Mouse (Mus musculus): ENCODE measurements around the gene Gm813.
A peak's percentile ranks its signal among the peaks of the same experiment; 100 is the strongest.
"Not testable (repeated sequence)": the region's sequence is repeated elsewhere in the genome, so short reads cannot be mapped to it uniquely, and the experiment has no call there.

Gm813 gene

DNA sequence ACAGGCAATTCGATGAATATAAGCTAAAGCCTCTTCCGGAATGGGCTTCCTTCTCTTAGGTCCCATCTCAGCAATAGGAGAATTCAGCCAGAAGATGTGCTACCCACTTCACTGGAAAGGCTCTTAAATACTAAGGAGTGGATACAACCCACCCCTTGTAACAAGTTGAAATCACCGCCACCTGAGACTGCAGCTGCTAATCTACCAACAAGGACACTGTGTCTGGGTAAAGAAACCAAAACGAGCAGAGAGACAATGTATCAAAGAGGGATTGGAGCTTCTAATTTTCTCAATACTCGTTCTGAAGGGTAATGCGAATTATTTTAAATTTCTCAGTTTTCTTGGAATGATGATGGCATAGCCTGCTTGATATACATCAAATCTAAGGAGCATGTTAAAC is at the start of gene Gm813:
Gene Gm813 (minus strand): TSS at position 101 of the 400 bp plus-strand sequence.
- DNase-seq (ENCODE audit: low read depth) = no peak

DNA sequence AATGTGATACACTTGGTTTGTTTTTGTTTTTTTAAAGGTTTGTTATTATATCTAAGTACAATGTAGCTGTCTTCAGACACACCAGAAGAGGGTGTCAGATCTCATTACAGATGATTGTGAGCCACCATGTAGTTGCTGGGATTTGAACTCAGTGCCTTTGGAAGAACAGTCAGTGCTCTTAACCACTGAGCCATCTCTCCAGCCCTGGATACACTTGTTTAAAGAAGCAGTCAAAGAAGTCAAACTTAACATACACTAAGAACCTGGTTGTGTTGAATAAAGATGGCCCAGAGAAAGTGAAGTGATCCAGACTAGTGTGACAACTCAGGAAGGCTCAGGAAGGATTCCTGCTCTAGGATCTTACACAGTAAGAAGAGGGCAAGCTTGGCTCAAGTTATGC is 48.4 kb upstream of the Gm813 start:
- not testable (repeated sequence) for DNase-seq (ENCODE audit: low read depth)

DNA sequence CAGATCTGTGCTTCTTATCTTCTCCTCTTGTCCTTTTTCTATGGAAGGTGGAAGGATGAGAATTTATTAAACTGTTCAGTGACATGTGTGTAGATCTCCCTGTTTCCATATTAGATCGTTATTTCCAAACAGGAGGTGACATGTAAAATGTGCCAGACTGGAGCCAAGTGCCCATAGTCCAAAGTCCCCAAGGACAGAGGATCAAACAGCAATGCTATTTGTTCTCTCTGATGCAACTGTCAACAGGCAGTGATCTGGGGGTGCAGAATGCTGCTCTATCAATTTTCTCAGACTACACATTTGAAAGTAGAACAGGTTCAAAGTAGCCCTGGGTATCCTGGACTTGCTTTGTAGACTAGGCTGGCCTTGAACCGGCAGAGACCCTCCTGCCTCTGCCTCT is 47.0 kb upstream of the Gm813 start:
- no peak for DNase-seq (ENCODE audit: low read depth)

DNA sequence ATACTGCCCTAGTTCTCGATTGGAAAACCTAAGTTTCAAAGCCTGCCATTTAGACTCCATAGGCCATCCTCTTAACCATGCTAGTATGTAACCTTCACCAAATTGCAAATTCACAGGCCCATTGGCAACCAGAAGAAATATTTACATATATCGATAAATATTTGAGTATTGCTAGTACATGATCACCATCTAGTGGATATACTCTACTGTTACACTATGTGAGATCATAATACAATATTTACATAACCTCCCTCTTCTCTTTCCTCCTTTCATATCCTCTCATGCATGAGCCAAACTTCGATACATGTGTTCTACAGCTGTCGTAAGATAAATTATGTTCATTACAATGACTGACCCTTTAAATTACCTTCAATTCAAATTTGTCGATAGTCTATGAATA is 46.2 kb upstream of the Gm813 start:
- no peak for DNase-seq (ENCODE audit: low read depth)

DNA sequence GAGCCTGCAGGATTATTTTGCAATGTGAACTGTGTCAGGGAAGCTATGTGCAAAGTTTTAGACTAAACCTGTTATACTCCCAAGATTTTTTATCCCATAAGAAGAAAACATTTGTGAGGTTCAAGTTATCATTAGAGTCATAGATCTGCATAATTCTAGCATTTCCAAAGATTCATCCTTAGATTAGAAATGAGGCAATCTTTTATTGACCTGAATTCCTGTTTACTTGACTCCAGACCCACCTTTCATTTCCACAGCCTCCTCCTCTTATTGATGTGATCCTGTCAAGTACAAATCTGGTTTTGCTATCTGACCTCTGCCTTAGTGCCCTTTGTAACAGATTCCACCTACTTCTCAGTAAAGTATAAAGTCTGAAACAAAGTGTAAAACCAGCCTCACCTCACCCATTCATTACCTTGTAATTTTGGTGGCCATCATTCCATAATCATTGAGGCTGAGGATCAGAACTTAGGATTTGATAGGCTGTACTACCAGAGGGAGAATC is 45.6 kb upstream of the Gm813 start:
- DNase-seq (ENCODE audit: low read depth) = no peak

DNA sequence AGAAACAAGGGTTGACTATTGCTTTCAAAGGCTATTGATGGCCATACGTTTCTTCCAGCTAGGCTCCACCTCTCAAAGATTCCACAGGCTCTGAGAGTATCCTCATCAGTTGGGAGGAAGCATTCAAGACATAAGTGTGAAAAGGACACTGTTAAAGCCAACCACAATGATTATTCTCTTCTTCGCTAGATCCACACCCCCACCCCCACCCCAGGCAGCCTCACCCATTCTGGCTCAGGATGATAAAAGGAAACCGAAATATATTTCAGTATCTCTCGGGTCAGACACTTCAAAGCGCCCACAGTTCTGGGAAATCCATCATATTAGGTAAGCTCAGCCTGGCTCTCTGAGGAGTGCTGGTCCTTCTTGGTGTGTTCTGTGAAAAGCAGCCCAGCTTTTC is 45.0 kb upstream of the Gm813 start:
- peak; percentile 91 for DNase-seq (ENCODE audit: low read depth)

DNA sequence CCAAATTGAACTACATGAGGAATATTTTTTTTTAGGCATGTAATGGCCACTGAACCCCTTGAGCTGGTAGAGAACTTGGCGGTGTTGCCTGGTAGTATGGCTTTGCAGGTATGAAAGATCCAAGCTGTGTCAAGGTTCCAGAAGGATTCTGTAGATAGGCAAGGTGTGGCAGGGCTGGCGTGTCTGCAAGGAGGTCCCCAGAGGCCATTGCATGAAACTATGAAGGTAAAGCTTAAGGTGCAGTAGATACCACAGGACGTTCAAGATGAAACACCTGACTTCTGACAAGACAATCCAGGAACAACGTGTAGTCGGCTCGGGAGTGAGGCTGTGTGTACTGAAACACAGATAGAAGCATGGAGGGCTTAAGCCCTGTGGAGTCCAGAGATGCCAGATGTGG is 41.9 kb upstream of the Gm813 start:
- DNase-seq (ENCODE audit: low read depth) = no peak

DNA sequence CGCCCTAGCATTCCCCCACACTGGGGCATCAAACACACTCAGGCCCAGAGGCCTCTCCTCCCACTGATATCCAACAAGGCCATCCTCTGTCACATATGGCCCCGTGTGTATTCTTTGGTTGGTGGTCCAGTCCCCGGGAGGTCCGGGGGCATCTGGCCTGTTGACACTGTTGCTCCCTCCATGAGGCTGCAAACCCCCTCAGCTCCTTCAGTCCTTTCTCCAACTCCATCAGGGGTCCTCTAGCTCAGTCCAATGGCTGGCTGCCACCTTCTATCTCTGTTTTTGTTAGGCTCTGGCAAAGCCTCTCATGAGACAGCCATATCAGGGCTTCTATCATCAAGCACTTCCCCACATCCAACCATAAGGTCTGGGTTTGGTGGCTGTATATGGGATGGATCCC is 39.7 kb upstream of the Gm813 start:
- DNase-seq (ENCODE audit: low read depth) = no peak

DNA sequence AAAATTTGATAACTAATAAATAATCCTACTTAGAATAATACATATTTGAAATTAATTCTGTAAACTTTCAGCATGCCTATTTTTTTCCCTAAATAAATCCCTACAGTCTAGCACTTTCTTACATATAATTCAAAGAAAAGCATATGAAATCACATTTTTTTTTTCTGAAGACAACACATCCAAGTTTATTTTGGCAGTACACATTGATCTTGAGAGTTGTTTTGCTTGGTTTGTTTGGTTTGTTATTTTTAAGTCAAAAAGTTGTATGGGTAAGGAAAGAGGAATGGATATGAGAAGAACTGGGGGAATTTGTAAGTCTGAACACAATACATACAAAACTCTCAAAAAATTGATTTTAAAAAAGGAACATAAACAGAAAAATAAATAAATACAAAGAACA is 39.0 kb upstream of the Gm813 start:
- no peak for DNase-seq (ENCODE audit: low read depth)

DNA sequence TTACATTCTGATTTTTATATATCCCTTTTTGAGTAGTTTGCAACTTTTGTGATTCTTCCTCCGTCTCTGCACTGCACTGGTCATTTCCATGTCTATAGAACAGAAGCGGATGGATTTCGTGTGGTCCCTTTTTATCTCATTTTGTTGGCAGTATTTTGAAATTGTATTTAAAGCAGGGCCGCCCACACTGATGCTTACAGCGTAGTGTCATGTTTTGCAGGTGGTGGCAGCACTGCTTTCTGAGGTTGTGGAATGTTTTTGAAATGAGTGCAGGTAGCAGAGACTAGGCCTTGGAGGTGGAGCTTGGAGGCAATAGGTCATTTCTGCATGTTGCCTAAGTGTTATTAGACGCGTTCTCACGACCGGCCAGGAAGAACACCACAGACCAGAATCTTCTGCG is 33.2 kb upstream of the Gm813 start:
- DNase-seq (ENCODE audit: low read depth) = no peak

DNA sequence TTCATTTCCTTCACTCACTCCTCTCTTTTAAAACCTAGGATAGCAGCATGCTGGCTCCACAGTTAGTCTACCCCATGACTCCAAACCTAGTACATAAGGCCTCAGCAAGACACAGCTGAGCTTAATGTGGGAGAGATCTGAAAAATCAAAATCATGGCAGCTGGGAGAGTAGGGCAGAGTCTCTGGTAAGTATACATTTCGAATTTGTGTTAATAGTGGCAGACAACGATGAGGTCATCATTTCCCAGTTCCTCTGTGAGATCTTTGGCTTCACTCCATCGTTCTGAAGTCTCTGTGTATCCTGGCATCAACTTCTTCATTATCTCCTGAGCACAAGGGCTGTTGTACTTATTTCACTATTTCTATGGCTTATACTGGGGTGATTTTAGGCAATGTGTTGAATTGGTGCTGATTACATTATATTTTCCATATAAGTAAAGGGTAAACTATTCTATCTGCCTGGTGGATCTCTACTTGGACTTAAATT is 22.0 kb upstream of the Gm813 start, which contains the start of gene E330017A01Rik:
Gene E330017A01Rik (minus strand): TSS at position 51 of the 487 bp plus-strand sequence.
- no peak for DNase-seq (ENCODE audit: low read depth)

DNA sequence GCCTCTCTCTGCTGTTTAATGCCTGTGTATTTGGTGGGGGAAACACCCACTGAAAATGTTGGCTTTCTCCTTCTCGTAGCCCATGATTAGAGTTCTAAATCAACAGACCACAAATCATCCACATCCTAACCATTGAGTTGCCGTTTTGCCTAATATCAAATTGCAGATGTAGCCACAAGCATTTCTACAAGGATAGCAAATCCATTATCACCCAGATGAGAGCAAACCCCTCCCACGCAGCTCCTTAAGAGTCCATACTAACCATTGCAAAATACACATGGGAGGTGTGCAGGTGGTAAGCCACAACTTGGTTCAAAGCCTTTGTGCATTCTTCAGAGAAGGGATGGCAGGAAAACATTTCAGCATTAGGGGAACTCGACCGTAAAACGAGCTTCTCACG is 21.2 kb upstream of the Gm813 start:
- DNase-seq (ENCODE audit: low read depth) = no peak

DNA sequence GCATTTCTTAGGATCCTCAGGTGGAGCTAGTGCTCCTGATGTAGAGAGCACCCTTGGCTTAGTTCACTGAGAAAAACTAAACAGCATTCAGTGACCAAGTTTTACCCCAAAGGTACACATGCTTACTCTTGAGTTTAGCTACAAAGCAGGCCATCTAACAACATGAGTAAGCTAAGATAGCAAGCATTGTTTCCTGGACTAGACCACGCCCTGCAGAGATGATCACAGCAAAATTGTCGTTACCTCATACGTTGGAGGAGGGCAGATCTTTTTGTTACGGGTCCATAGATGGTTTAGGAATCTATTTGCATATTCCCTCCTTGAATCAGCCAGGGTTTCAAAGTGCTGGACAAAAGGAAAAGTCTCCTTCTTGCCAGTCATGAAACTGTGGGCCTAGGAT is 20.7 kb upstream of the Gm813 start:
- DNase-seq (ENCODE audit: low read depth) = peak; percentile 51

DNA sequence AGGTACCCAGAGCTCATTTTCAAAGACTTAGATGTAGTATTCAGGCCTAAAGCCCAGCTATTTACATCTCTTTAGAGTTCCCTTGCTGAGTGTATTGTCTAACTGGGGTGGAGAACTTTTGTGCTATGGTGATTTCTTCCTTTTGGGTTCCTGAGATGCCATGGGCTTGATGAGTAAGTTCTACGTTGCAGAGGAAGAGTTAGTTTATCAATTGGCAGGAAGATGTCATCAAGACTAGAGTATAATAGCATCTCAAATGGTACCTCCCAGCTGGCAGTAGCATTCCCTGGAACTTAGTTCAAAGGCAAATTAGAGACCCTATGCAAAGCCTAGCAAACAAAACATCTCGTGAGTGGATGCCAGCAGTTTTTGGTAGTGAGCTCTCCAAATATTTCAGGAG is 19.1 kb upstream of the Gm813 start:
- DNase-seq (ENCODE audit: low read depth) = no peak

DNA sequence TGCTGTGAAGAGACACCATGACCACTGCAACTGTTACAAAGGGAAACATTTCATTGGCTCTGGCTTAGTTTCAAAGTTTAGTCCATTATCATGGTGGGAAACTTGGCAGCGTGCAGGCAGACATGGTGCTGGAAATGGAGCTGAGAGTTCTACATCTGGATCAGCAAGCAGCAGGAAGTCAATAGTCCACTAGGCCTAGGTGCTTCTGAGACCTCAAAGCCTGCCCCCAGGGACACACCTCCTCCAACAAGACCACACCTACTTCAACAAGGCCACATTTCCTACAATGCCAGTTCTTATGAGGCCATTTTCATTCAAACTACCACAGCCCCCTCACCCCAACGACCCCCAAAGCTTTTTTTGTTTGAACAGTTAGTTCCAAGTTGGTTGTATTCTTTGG is 13.0 kb upstream of the Gm813 start:
- DNase-seq (ENCODE audit: low read depth) = no peak

DNA sequence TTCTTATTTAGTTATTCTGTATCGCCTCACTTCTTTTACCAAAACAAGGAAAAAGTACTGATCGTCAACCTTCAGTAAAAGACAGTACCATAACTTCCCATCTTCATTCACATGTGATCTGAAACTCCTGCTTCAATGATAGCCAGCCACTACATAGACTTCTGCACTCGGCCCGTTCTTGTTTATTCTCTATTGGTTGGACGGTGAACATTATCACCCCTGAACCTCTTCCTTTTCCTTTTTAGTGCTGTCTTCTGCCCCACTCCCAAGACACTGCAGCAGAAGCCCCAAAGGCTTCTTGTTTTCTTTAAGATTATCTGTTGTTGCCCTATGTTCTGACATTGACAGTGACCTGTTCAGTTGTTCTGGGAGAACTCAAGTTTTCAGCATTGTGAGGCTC is 12.2 kb upstream of the Gm813 start:
- no peak for DNase-seq (ENCODE audit: low read depth)

DNA sequence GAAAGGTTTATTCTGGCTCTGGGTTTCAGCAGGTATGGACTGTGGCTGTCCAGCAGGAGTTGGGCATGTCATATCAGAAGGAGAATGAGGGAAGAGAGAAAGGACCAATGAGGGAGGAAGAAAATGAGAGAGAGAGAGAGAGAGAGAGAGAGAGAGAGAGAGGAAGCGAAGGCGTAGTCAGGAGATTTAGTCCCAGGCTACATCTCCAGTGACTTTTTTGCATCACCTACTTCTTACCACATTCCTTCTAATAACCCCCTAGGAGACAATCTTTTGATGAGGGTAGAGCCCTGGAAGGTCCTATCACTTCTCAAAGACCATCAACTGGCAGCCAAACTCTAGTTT is 11.5 kb upstream of the Gm813 start:
- DNase-seq (ENCODE audit: low read depth) = no peak

DNA sequence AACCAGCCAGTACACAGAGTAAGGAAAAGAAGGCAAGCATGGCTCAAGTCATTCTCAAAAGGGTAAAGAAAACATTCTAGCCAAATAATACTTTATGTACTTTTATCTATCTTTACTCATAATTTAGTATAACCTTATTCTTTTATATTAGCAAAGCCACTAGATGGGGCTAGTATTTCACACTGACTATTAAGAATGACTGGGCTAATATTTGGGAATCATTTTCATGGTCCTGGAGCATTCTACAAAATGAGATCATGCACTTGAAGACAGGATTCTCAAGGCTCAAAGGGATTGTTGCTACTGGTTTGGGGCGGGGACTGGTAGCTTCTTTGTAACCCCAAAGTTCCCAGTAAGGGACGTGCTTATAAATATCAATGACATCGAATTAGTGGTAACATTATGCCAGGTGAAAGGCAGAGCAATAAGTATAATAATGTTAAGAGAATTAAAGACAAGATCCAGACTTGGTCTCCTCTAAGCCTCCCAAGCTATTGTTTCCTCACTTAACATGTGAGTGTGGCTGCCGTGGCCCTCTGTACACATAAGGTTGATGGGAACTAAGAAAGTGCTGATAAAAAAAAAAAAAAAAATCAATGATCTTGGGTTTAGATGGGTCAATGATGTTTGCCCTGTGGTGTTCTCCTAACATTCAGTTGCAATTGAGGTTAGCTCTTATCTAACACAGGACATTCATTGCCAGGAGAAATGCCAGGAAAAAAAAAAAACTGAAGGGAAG is 11.0 kb upstream of the Gm813 start:
- no peak for DNase-seq (ENCODE audit: low read depth)

DNA sequence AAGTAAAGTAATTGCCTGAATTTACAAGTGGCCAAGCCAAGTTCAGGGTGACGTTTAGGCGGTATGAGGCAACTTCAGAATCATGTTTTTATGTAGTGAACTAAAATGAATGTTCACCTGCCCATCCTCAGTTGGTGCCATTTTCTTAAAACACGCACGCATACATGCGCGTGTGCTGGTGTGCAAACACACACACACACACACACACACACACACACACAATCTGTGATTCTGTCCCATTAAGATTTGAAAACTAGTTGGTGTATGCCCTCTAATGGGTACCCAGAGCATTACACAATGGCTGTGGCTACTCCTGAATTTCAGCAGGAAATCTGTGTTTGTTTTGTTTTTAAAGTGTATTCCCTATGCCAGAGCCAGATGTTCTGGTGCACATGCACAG is 7.2 kb upstream of the Gm813 start:
- no peak for DNase-seq (ENCODE audit: low read depth)

DNA sequence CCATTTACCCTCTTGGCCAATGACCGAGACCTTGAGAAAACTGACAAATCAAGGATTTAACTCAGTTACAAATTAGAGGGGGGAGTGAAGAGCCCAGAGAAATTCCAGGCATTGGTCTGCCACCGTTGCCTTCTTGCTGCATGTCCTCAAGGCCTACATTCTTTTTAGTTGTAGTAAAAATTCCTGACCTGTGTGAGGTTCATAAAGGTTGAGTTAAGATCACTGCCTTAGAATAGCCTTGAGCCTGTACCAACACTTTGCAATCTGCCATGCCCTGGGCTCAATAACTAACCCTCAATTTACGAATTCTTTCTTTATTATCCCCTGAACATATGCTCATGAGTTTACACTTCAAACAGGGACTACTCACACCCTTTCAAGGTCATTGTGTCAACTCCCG is 6.3 kb upstream of the Gm813 start:
- DNase-seq (ENCODE audit: low read depth) = no peak

DNA sequence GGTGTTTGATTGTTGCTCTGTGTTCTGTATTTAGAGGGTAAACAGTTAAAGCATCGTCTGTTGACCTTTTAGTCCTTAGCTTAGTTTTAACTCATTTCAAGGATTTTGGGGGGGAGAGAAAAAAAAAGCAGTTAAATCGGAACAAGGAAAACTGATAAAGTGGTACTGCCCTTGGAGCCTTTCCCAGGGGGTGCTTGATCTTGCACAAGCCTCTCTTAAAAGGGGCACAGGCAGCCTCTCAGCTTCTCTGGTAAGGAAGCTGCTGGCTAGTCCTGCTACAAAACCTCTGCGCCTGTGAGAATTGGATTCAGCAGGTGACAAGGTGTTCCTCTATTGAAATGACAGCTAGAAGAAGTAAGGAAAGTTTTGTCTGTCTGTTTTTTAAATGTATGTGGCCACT is 5.6 kb upstream of the Gm813 start:
- no peak for DNase-seq (ENCODE audit: low read depth)

DNA sequence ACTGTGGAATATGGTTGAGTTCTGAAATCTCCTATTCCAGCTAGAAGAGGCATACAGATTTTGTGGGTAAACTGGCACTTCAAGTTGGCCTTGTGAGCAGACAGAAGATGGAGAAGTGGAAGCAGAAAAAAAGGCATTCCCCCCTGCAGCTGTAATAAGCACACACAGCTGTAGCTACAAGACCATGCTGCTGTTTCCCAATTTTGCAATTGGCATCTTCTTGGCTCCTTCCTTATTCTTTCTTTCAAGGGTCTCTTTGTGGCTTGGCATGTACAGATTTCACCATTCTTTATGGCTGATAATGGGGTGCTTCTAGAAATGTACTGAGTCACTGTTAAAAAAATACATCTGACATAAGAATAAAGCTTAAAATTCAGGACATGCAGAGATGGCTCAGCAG is 568 bp upstream of the Gm813 start:
- no peak for DNase-seq (ENCODE audit: low read depth)

DNA sequence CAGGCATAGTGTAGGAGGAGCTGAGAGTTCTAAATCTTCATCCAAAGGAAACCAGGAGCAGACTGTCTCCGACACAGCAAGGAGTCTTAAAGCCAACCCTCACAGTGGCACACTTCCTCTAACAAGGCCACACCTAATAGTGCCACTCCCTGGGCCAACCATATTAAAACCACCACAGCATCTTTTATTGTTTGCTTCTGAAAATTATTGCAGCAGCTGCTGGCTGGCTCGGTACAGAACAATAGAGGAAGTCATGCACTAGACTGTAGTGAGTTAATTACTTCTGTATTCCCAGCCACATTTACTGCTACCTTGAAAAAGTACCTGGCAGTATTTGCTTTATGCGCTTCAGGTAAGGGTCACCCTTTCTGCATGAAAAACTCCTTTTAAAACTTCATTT is 3.8 kb downstream of the Gm813 start:
- no peak for DNase-seq (ENCODE audit: low read depth)

DNA sequence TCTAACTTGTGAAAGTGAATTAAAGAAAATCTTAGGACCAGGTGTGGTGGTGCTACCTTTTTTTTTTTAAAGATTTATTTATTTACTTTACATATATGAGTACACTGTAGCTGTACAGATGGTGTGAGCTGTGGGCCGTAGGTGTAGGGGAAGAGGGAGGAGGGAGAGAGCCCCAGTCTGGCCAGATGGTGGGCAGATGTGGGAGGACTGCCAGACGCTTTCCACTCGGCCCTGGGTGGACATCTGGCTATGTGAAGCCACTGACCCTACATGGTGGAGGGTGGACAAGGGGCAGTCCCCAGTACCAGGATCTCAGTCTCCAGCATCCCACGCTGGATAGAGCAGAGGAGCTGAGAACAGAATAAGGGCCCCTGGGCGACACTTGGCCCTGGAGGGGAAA is 9.7 kb downstream of the Gm813 start:
- no peak for DNase-seq (ENCODE audit: low read depth)

Data from c-Kit-positive CD71-positive TER-119-negative erythroid progenitor cells, embryonic 14.5 days (primary cell).